Mouse (Mus musculus): ENCODE measurements around the gene Plin3.

DNA sequence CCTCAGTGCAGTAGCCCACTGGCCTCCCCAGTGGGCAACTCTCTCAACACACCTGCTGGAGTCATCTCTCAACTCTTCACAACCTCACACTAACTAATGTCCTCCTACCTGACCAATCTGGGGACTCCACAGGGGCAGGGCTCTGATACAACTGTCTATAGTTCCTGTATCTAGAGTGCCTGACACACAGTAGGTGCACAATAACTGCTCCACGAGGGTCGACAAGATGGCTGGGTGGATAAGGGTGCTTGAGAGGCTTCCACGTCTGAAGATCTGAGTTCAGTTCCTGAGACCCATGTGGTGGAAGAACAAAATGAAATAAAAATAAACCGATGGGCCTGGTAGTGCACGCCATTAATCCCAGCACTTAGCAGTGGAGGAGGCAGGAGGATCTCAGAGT is 18.7 kb downstream of the Plin3 start:
- TF ChIP-seq CTCF (IDR thresholded peaks at IDR 0.05; ENCODE audit: low read depth) (no peak), EP300 (IDR thresholded peaks at IDR 0.05; ENCODE audit: low read depth) (no peak)
